Mouse (Mus musculus) liver, embryonic 13.5 days (tissue): ENCODE measurements around the gene Chchd6. TPM values are rescaled to one million over a fixed set of nuclear protein-coding genes. Genes with fewer than 3 reads are reported as not detected.

Experiments used
- ATAC-seq: fragments of 200-750 bp; cut with Nextera tagmentation; 2 replicates; pipeline ENCODE4 v1.8.0; 2017; ENCODE audit warnings: low read depth, mild to moderate bottlenecking, moderate number of reproducible peaks, moderate library complexity
- DNase-seq: peaks from one replicate; pipeline ENCODE4 v3.0.0; 2022
- H3K27ac ChIP-seq: fragments of 300-500 bp; sonication (generic); 2 replicates; pipeline ENCODE4 v1.5.1; 2015; ENCODE audit warnings: moderate library complexity, mild to moderate bottlenecking, inconsistent platforms
- H3K27me3 ChIP-seq: fragments of 300-500 bp; sonication (generic); 2 replicates; pipeline ENCODE4 v1.6.1; 2015; ENCODE audit warnings: mild to moderate bottlenecking, inconsistent platforms
- H3K36me3 ChIP-seq: fragments of 300-500 bp; sonication (generic); 2 replicates; pipeline ENCODE4 v1.6.1; 2015; ENCODE audit warnings: mild to moderate bottlenecking, inconsistent platforms
- H3K4me1 ChIP-seq: fragments of 300-500 bp; sonication (generic); replicated peaks from 2 replicates; pipeline ENCODE4 v1.6.1; 2015; ENCODE audit warnings: inconsistent platforms
- H3K4me2 ChIP-seq: fragments of 300-500 bp; sonication (generic); 2 replicates; pipeline ENCODE4 v1.6.1; 2015; ENCODE audit warnings: inconsistent platforms, mild to moderate bottlenecking, moderate library complexity
- H3K4me3 ChIP-seq: fragments of 300-500 bp; sonication (generic); replicated peaks from 2 replicates; pipeline ENCODE4 v1.5.1; 2015; ENCODE audit warnings: mild to moderate bottlenecking, inconsistent platforms
- H3K9ac ChIP-seq: fragments of 300-500 bp; sonication (generic); 2 replicates; pipeline ENCODE4 v1.6.1; 2015; ENCODE audit warnings: mild to moderate bottlenecking, inconsistent platforms
- H3K9me3 ChIP-seq: fragments of 300-500 bp; sonication (generic); replicated peaks from 2 replicates; pipeline ENCODE4 v1.6.1; 2016; ENCODE audit warnings: inconsistent platforms
- whole genome bisulfite sequencing: fragments of 180-500 bp; shearing (Covaris S2); methylation state at CpG from one replicate; pipeline ENCODE4 v1.1.7; 2015; ENCODE audit not compliant: insufficient replicate concordance; 5-methylcytosine and 5-hydroxymethylcytosine counted together
- polyA plus RNA-seq: library from polyadenylated mRNA; unstranded; fragments of >200 nt; fragmentation: Nextera tagmentation; extraction: Ambion mirVana; gene quantifications from 2 replicates; pipeline ENCODE4 v1.2.1, GENCODE M21; 2015

The Chchd6 gene
- polyA plus RNA-seq, 1 experiment from 2014 or later: 19.6 TPM

GRCm38 (mm10) chr6:89584634-89585409 lies 10.6 kb downstream of the Chchd6 start:
- Histone ChIP-seq H3K36me3 (no peaks in the 10 kb centered on the region), H3K27ac (no peak overlapping the region), H3K4me3 (no peak overlapping the region), H3K9me3 (no peaks in the 10 kb centered on the region), H3K4me2 (no peak overlapping the region), H3K27me3 (no peaks in the 10 kb centered on the region), H3K9ac (no peak overlapping the region), H3K4me1 (no peaks in the 10 kb centered on the region)
- ATAC-seq (no peak), DNase-seq (no peak)
- 71% methylated on average over 5 of the region's 5 CpGs for WGBS

- no peak overlapping the region for H3K4me2 ChIP-seq
- DNase-seq (no peak), ATAC-seq (no peak)
- no peaks in the 10 kb centered on the region for H3K9me3 ChIP-seq
- H3K36me3 ChIP-seq: no peaks in the 10 kb centered on the region
- H3K9ac ChIP-seq: no peak overlapping the region
- no peaks in the 10 kb centered on the region for H3K27me3 ChIP-seq
- no peaks in the 10 kb centered on the region for H3K4me1 ChIP-seq
- no peak overlapping the region for H3K4me3 ChIP-seq
- H3K27ac ChIP-seq: no peak overlapping the region
- 64% methylated on average over 3 of the region's 3 CpGs for WGBS
These were observed 12.3 kb downstream of the Chchd6 start for GRCm38 (mm10) chr6:89583170-89583569.

GRCm38 (mm10) chr6:89574641-89575040 lies 20.8 kb downstream of the Chchd6 start:
- Histone ChIP-seq H3K4me1 (no peaks in the 10 kb centered on the region), H3K27ac (no peak overlapping the region), H3K9me3 (no peaks in the 10 kb centered on the region), H3K36me3 (no peaks in the 10 kb centered on the region), H3K9ac (no peak overlapping the region), H3K4me3 (no peak overlapping the region), H3K4me2 (no peak overlapping the region), H3K27me3 (no peaks in the 10 kb centered on the region)
- WGBS: 60% methylated on average over 2 of the region's 2 CpGs
- DNase-seq (no peak), ATAC-seq (no peak)

GRCm38 (mm10) chr6:89573768-89574167 lies 21.7 kb downstream of the Chchd6 start:
- DNase-seq (no peak), ATAC-seq (no peak)
- WGBS: 66% methylated on average over 2 of the region's 2 CpGs

DNA sequence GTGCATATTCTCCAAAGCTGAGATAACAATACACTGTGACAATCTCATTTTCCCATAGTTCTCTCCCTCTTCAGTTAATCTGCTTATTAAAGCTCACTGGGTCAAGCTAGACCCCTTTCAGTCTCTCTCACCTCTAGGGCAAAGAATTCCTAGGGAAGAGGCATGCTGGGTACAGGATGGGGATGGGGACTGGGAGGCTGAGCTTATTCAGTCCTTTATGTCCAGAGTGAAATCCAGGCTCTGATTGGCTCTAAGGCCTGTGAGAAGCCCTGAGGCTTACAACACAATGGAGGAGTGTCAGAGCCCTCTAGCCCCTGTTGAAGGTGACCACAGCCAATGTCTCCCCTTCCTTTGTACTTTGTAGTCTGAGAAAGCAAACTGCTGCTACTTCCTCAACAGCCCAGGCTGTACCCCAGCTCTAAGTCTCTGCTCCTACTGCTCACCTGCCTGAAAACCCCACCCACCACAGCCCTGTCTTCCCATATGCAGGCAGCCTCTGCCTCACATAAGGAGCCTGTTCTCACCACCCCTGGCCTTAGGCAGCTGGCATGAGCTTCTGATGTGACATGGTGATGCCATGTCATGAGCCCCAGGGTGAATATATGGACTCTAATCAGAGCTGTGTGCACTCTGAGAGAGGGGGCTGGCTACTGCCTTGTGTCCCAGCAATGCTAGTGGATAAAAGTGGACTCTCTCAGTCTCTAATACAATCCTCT lies 22.4 kb downstream of the Chchd6 start:
- DNase-seq: no peak
- Histone ChIP-seq H3K4me2 (no peak overlapping the region), H3K27me3 (no peaks in the 10 kb centered on the region), H3K9ac (no peak overlapping the region), H3K36me3 (no peaks in the 10 kb centered on the region), H3K27ac (no peak overlapping the region), H3K9me3 (no peaks in the 10 kb centered on the region), H3K4me3 (no peak overlapping the region), H3K4me1 (no peaks in the 10 kb centered on the region)
- ATAC-seq: no peak

More at GRCm38 (mm10) chr6:89573768-89574167, 21.7 kb downstream of the Chchd6 start:
- H3K4me1 ChIP-seq: no peaks in the 10 kb centered on the region
- H3K36me3 ChIP-seq: no peaks in the 10 kb centered on the region
- no peak overlapping the region for H3K27ac ChIP-seq
- no peak overlapping the region for H3K9ac ChIP-seq
- no peaks in the 10 kb centered on the region for H3K9me3 ChIP-seq
- no peaks in the 10 kb centered on the region for H3K27me3 ChIP-seq
- no peak overlapping the region for H3K4me3 ChIP-seq
- no peak overlapping the region for H3K4me2 ChIP-seq

GRCm38 (mm10) chr6:89569370-89569769 lies 26.1 kb downstream of the Chchd6 start:
- DNase-seq (no peak), ATAC-seq (no peak)
- Histone ChIP-seq H3K4me2 (no peak overlapping the region), H3K9ac (no peak overlapping the region), H3K4me3 (no peak overlapping the region), H3K27ac (no peak overlapping the region), H3K4me1 (no peaks in the 10 kb centered on the region), H3K27me3 (no peaks in the 10 kb centered on the region), H3K36me3 (no peaks in the 10 kb centered on the region), H3K9me3 (no peaks in the 10 kb centered on the region)
- WGBS: 14% methylated on average over 4 of the region's 4 CpGs

DNA sequence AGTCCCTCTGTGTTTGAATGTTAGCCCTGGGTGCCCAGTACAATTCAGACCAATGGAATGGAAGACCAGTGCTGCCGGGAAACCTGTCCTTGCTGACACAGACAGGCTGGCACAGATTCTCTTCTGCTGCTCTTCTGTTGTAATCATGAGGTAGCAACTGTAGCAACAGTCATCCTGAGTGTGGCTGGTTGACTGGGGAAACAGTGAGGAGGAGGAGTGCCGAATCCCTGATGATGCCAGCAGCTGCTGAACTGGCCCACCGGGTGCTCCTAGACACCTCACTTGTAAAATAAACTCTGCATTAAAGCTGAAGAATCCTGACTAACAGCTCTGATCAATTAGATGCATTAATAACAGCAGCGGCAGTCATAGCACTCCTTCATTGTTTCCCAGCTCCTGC lies 28.7 kb downstream of the Chchd6 start:
- no peaks in the 10 kb centered on the region for H3K27me3 ChIP-seq
- WGBS: 70% methylated on average over 4 of the region's 4 CpGs
- no peak overlapping the region for H3K4me3 ChIP-seq
- DNase-seq (no peak), ATAC-seq (no peak)
- no peaks in the 10 kb centered on the region for H3K36me3 ChIP-seq
- H3K9ac ChIP-seq: no peak overlapping the region
- H3K27ac ChIP-seq: no peak overlapping the region
- no peaks in the 10 kb centered on the region for H3K4me1 ChIP-seq
- H3K9me3 ChIP-seq: no peaks in the 10 kb centered on the region
- H3K4me2 ChIP-seq: no peak overlapping the region

- no peaks in the 10 kb centered on the region for H3K9me3 ChIP-seq
- H3K27me3 ChIP-seq: no peaks in the 10 kb centered on the region
- H3K4me2 ChIP-seq: no peak overlapping the region
- H3K4me3 ChIP-seq: no peak overlapping the region
- ATAC-seq (no peak), DNase-seq (no peak)
- H3K36me3 ChIP-seq: no peaks in the 10 kb centered on the region
- no peak overlapping the region for H3K27ac ChIP-seq
- no peak overlapping the region for H3K9ac ChIP-seq
- no peaks in the 10 kb centered on the region for H3K4me1 ChIP-seq
- WGBS: 59% methylated on average over 4 of the region's 4 CpGs
These were observed 32.1 kb downstream of the Chchd6 start for GRCm38 (mm10) chr6:89563381-89563780.

- no peaks in the 10 kb centered on the region for H3K9me3 ChIP-seq
- H3K4me1 ChIP-seq: no peaks in the 10 kb centered on the region; the same call in 1 of the 2 replicates
- no peaks in the 10 kb centered on the region for H3K36me3 ChIP-seq
- no peak overlapping the region for H3K27ac ChIP-seq
- H3K27me3 ChIP-seq: no peaks in the 10 kb centered on the region
- 42% methylated on average over 2 of the region's 2 CpGs for WGBS
- ATAC-seq (no peak), DNase-seq (no peak)
- H3K4me3 ChIP-seq: no peak overlapping the region
- no peak overlapping the region for H3K4me2 ChIP-seq
- no peak overlapping the region for H3K9ac ChIP-seq
These were observed 34.6 kb downstream of the Chchd6 start for GRCm38 (mm10) chr6:89560826-89561225.

DNA sequence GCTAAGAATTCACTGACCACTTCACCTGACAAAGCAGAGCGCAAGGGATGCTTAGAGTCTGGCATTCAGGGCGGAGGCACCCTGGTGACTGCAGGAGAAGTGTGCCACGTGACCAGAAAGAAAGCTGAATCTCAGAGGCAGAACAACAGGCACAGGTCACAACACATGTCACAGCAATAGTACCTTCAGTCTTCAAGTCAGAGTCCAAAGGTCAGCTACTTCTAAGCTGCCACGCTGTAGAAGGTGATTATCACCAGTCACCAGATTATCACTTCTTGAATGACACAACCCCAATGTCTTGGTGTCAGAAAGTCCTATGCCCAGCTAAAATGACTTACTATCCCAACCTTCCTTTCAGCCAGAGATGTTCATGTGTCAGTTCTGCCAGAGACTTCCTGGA lies 37.8 kb downstream of the Chchd6 start:
- H3K4me3 ChIP-seq: no peak overlapping the region

GRCm38 (mm10) chr6:89556566-89556965 lies 38.9 kb downstream of the Chchd6 start:
- Histone ChIP-seq H3K36me3 (no peaks in the 10 kb centered on the region), H3K27ac (no peak overlapping the region), H3K9me3 (no peaks in the 10 kb centered on the region), H3K4me1 (no peaks in the 10 kb centered on the region; the same call in 1 of the 2 replicates), H3K27me3 (no peaks in the 10 kb centered on the region), H3K4me3 (no peak overlapping the region), H3K9ac (no peak overlapping the region), H3K4me2 (no peak overlapping the region)
- ATAC-seq: no peak
- DNase-seq: no peak
- 56% methylated on average over 7 of the region's 7 CpGs for WGBS

More for the DNA sequence above, 37.8 kb downstream of the Chchd6 start:
- Histone ChIP-seq H3K9ac (no peak overlapping the region), H3K27me3 (no peaks in the 10 kb centered on the region), H3K27ac (no peak overlapping the region), H3K9me3 (no peaks in the 10 kb centered on the region), H3K4me1 (no peaks in the 10 kb centered on the region; the same call in 1 of the 2 replicates), H3K4me2 (no peak overlapping the region), H3K36me3 (no peaks in the 10 kb centered on the region)
- WGBS: 77% methylated on average over 4 of the region's 4 CpGs
- DNase-seq (no peak), ATAC-seq (no peak)

GRCm38 (mm10) chr6:89555971-89556370 lies 39.5 kb downstream of the Chchd6 start:
- no peak for ATAC-seq
- no peaks in the 10 kb centered on the region for H3K36me3 ChIP-seq
- no peak overlapping the region for H3K9ac ChIP-seq
- no peak for DNase-seq
- H3K9me3 ChIP-seq: no peaks in the 10 kb centered on the region
- H3K4me2 ChIP-seq: no peak overlapping the region
- H3K27me3 ChIP-seq: no peaks in the 10 kb centered on the region
- H3K4me1 ChIP-seq: no peaks in the 10 kb centered on the region; the same call in 1 of the 2 replicates
- H3K27ac ChIP-seq: no peak overlapping the region
- H3K4me3 ChIP-seq: no peak overlapping the region
- WGBS: 45% methylated on average over 1 of the region's 1 CpGs
